Mouse (Mus musculus) left cerebral cortex, adult 18-20 months (tissue): ENCODE results near the gene Hoxd10. TPM values are rescaled to one million over a fixed set of nuclear protein-coding genes. Genes with fewer than 3 reads are reported as not detected.

Source experiments
- DNase-seq, 2 experiments: peaks; one replicate each; pipeline ENCODE4 v3.0.0; 2021 to 2022; ENCODE audit warnings: low spot score in 2 of 2, mixed read lengths in 1 of 2
- total RNA-seq, 2 experiments: library from RNA; stranded (reverse); gene quantifications; 2 replicates each; pipeline ENCODE4 v1.2.3; 2021

Gene Hoxd10
- total RNA-seq, 2 experiments from 2014 or later, result not detected

GRCm38 (mm10) chr2:74695383-74695782, 3.7 kb downstream of the Hoxd10 start:
- no peak for DNase-seq

- no peak for DNase-seq
Observed at GRCm38 (mm10) chr2:74695813-74696430, 4.2 kb downstream of the Hoxd10 start.

- DNase-seq, result no peak
Observed at GRCm38 (mm10) chr2:74696442-74697335, 5.0 kb downstream of the Hoxd10 start.

GRCm38 (mm10) chr2:74697567-74698121, 5.9 kb downstream of the Hoxd10 start, which contains the start of gene Hoxd9:
Gene Hoxd9 (plus strand): TSS chr2:74697727.
- no peak for DNase-seq

- DNase-seq, result no peak
Observed at GRCm38 (mm10) chr2:74698201-74699052, 6.7 kb downstream of the Hoxd10 start.

GRCm38 (mm10) chr2:74699053-74699430, 7.3 kb downstream of the Hoxd10 start:
- no peak for DNase-seq

GRCm38 (mm10) chr2:74699664-74700545, 8.2 kb downstream of the Hoxd10 start:
- no peak for DNase-seq

GRCm38 (mm10) chr2:74700546-74701112, 8.9 kb downstream of the Hoxd10 start:
- no peak for DNase-seq

GRCm38 (mm10) chr2:74701949-74702819, 10.5 kb downstream of the Hoxd10 start:
- peak; percentile 74 to 84 for DNase-seq

GRCm38 (mm10) chr2:74702820-74703219, 11.1 kb downstream of the Hoxd10 start:
- DNase-seq, result no peak

- DNase-seq, result no peak
Observed at GRCm38 (mm10) chr2:74703317-74703716, 11.6 kb downstream of the Hoxd10 start.

- no peak for DNase-seq
Observed at GRCm38 (mm10) chr2:74703720-74704392, 12.1 kb downstream of the Hoxd10 start.

- DNase-seq, result no peak
Observed at GRCm38 (mm10) chr2:74704393-74704998, 12.8 kb downstream of the Hoxd10 start, which contains the start of gene Hoxd8. Gene Hoxd8 (plus strand): TSS chr2:74704615.

GRCm38 (mm10) chr2:74704999-74705466, 13.3 kb downstream of the Hoxd10 start:
- no peak for DNase-seq

GRCm38 (mm10) chr2:74705467-74706089, 13.9 kb downstream of the Hoxd10 start:
- no peak for DNase-seq

GRCm38 (mm10) chr2:74706393-74706960, 14.8 kb downstream of the Hoxd10 start:
- DNase-seq, result no peak

GRCm38 (mm10) chr2:74707599-74707998, 15.9 kb downstream of the Hoxd10 start:
- DNase-seq, result no peak
